Mouse (Mus musculus): Measurements from ENCODE around the gene Klhl6.

The Klhl6 gene

GRCm38 (mm10) chr16:19972736-19973350 lies 10.0 kb downstream of the Klhl6 start:
- intact Hi-C loops (cut with DNase I): no loop called here

- intact Hi-C loops (cut with DNase I): no loop called here
Measured at GRCm38 (mm10) chr16:19969506-19969905, 13.3 kb downstream of the Klhl6 start.

DNA sequence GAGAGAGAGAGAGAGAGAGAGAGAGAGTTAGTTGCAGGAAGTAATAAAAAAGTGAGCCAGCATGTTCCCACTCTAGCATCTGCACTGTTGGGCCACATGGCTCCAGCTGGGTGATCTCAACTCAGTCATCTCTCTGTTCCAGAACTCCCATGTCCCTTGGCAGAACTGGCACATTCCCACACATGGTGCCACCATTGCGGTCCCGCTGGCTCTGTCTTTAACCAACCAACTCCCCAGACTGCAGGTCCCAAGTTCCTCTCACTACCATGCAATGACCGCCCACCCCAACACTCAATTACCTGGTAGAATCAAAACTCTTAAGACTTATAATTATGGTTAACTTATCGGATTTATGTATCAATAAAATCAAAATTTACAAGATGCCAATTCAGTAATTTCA lies 14.2 kb downstream of the Klhl6 start:
- intact Hi-C loops (cut with DNase I): no loop called here

DNA sequence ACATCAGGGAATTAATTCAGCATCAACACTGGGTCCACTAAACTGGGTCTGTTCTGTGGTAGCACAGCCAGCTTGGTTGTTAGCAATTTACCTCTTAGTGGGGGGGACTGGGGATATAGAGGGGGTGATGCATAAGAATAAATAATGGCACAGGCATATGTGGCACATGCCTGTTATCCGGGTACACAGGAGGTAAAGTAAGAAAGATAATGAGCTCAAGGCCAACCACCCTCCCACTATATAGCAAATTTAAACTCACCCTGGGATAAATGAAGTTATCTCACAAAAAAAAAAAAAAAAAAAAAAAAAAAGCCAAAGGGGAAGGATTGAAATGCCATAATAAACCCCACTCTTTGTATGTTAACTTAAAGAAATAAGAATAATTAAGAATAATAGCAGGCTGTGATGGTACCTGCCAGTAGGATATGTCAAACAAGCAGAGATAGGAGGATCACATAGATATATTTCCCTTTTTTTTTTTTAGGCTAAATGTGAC lies 14.9 kb downstream of the Klhl6 start:
- intact Hi-C loops (cut with DNase I): no loop called here

DNA sequence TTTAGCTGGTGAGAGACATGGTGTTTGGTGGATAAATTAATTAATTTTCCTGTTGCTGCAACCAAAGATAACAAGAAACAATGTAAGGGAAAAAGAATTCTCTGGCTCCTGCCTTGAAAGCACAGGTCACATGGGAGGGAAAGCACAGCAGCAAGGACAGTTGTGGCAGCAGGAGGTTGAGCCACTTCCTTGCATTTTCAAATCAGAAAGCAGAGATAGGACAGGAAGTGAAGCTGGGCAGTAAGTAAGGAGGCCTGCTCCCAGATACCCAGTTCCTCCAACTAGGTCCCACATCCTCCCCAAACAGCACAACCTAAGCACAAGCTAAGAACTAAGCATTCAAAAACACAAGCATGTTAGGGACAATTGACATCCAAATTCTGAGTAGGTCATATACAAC lies 15.9 kb downstream of the Klhl6 start:
- intact Hi-C loops (cut with DNase I): no loop called here

DNA sequence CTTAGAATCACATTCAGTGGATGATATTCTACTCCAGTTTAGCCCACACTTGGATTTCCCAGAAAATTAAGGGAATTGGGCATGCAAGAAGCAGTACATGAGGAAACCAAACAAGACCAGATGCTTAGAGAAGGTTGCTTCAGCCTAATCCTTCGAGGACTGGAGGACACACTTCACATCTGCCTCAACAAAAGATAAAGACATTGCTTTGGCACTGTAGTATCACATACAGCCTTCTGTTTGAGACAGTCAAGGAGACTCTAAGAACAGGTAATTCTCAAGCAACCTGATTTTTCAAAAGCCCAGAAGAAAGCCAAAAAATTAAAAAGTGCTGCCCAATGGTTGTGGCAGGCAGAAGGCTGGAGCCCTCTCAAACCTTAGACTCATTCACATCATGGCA lies 16.4 kb downstream of the Klhl6 start:
- intact Hi-C loops (cut with DNase I): no loop called here

DNA sequence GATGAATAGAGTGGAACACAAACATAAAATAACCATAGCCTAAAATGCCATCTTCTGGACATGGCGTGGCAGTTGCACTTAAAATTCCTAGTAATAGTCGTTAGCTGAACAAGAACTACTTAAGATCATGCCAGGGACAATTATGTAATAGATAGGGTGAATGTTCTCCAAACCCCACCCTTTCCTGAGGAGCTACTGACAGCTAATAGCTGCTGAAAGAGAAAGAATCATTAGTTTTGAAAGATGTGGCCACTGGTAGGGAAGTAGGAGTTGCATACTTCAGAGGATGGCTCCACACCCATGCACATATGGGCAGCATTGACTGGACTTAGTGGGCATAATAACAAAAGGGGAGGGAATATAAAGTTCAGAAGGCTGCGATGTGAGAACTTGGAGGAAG lies 19.9 kb downstream of the Klhl6 start:
- intact Hi-C loops (cut with DNase I): no loop called here

DNA sequence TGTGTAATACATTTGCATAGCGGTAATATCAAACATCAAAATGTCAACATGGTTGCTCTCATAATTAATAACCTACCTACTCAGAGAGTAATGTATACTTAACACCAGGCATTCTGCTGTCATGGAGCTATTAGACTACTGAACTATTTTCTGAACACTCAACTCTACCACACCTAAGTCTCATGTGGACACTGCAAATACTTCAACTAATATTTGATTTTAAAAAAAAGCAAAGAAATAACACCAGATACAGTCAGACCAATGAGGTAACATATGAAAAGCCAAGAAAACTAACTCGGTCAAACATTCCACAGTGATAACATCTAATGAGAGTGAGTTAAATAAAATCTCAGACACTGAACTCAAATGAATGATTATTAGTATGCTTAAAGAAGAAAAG lies 21.8 kb downstream of the Klhl6 start:
- intact Hi-C loops (cut with DNase I): no loop called here

DNA sequence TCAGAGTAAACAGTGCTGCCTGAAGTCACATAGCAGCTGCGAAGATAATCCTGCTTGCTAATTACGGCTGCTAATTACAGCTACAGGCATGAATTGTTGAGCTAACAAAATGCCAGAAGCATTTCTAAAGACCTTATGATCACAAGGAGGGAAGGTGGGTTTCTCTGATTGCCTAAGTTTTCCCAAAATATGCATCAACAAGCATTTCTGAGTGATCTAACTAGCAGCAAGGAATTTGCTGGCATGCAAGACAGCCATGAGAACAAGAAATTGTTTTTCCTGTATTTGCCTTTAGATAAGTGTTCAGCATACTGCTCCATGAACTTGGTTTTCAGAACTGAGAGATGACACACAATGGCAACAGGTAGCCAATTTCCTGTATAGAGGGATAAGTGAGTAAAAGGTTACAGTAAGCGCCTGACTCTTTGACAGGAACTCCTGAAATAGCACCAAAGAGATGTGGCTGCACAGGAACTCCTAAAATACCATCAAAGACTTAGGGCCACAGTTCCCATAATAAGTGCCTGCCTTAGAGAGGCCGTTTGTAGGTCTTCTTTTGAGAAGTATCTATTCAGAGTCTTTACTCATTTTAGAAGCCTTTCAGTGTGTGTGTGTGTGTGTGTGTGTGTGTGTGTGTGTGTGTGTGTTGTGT lies 22.3 kb downstream of the Klhl6 start:
- intact Hi-C loops (cut with DNase I): no loop called here

- intact Hi-C loops (cut with DNase I): no loop called here
Measured at GRCm38 (mm10) chr16:19957051-19957450, 25.8 kb downstream of the Klhl6 start.

GRCm38 (mm10) chr16:19947336-19947735 lies 35.5 kb downstream of the Klhl6 start:
- intact Hi-C loops (cut with DNase I): no loop called here

GRCm38 (mm10) chr16:19946578-19947298 lies 36.1 kb downstream of the Klhl6 start:
- intact Hi-C loops (cut with DNase I): no loop called here

DNA sequence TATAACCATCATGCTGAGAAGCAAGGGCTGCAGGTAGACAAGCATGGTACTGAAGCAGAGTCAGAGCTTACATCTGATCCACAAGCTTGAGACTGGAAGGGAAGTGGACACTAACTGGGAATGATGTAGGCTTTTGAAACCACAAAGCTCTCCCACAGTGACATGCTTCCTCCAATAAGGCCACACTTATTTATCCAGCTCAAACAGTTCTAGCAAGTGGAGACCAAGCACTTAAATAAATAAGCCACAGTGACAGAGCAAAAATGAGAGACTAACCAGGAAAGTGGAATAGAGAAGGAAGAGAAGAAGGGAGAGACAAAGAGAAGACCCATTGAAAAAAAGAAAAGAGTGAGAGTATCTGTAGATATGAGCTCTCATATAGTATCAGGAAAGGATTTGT lies 62.0 kb downstream of the Klhl6 start:
- intact Hi-C loops (cut with DNase I): no loop called here

DNA sequence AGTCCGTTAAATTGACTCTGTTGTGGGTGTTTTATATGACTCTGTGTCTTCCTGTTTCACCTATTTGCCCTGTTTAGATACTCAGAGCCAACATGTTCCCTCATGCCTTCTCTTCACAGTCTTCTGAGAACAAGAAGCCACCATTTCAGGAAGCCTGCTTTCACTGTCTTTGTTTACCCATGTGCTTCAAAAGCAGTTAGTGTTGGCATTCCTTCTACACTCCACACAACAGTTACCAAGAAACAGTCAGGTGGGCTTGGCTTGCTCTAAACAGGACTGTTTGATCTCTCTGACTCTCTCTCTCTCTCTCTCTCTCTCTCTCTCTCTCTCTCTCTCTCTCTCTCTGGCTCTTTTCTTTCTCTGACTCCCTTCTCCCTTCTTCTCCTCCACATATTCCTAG lies 64.6 kb downstream of the Klhl6 start:
- intact Hi-C loops (cut with DNase I): loop anchor here (10.0 kb wide), 1 partner anchor 177 kb away; the partner anchor contains the start of gene Klhl24

DNA sequence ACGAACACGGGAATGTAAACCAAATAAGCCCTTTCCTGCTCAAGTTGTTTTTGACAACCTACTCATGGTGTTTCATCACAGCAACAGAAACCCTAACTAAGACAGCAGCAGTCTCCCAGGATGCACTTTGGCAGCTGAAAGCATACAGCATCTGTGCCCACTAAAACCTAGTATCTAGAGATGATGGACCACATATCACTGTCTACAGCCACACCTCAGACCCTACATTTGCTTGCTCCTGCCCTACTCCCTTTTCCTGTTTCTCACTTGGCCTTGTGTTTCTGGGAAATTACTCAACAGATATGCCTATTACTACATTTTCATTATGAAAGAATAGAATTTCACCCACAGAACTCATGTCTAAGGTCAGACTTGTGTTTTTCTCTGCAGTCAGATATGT lies 70.3 kb downstream of the Klhl6 start:
- intact Hi-C loops (cut with DNase I): loop anchor here (10.0 kb wide), 1 partner anchor 182 kb away; the partner anchor contains the start of gene Klhl24

- intact Hi-C loops (cut with DNase I): no loop called here
Measured at GRCm38 (mm10) chr16:19908291-19908690, 74.5 kb downstream of the Klhl6 start.

DNA sequence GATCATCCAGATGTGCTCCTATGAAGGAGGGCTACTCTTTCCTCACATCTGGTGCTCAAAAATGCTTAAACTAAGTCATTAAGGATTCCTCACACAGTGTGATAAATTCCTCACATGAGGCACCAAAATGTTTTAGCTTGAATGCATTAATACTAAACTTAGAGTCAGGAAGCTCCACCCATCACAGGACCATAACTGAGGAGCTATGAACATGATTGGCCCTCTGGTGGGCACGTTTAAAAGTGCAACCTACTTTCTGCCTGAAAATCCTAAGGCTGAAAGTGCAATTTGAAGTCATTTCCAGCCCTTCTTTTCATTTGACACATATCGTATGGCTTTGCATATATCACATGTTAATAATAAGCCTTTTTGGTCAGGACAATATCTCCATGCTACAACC lies 75.7 kb downstream of the Klhl6 start:
- intact Hi-C loops (cut with DNase I): no loop called here

DNA sequence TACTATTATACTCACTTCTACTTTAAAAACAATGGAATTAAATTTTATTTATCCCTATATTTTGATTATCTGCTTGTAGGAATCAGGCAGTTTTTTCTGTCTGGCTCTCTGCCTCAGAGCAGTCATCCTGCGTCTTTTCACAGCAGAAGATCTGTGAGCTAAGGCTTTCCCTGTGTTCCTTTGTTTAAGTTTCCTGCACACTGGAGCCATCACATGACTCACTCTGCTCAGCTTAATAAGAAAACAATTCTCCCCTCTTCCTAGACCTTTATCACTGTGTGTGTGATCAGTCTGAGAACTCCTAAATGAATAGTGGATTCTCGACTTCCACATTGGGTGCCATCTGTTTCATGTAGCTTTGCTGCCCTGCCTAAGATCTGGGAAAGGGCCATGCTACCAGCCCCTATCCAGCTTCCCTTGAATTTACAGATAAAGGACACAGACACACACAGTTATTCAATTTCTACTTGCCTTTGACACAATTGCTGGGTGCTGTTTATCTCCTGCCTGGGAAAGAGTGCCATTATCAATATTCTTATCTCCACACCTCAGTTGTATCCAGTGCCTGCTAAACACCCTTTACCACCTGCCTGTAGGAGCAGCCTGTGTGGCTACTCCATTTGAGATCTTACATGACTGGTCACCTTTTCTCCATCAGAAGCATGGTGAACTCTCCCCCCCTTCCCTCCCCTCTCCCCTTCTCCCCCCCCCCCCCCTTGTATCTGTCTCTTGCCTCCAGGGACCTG lies 77.9 kb downstream of the Klhl6 start:
- intact Hi-C loops (cut with DNase I): no loop called here

DNA sequence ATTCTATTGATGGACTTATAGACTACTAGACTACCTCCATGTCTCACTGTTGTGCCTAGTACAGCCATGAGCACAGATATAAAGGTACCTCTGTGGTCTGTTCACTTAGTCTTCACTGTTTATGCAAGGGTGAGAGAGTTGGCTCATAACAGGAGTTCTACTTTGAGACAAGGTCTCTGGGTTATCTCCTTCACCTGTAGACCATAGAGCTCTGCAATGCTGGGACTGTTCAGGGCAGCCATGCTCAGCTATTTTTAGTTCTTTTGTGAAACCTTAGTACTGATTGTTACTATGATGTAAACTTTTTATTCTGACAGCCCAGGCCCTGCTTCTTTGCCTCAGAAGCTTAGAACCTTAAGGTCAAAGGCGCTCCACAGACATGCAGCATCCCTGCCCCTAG lies 79.0 kb downstream of the Klhl6 start:
- intact Hi-C loops (cut with DNase I): no loop called here
